Comparison of ENCODE assay signal across 28 mouse cellular contexts in the genomic region with DNA sequence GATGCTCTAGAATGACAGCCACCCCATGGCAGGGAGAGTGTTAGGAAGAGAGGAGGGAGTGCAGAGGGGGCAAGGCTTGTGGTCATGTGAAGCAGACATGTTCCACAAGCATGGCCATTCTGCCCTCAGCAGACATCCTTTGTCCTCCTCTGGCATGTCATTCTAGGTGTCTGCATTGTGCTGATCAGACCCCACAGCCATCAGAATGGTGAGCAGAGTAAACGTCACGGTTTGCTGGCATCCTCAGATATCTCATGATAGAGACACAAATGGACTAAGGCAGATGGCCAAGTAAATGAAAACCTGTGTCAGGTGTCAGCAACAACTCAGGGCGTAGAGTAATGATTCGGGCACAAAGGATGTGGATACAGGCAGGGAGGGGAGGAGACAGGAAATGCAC.
"Had no signal": no experiment of that assay in that cellular context is flagged by ENCODE, and none has a peak within 500 bp of the region (broad histone marks: within the 10 kb centered on the region; RNA-seq: fewer than 3 reads in every experiment).

No protein-coding gene starts in this region.

- H3K36me3 ChIP-seq: embryonic facial prominence, embryonic 10.5 days; embryonic facial prominence, embryonic 12.5 days; embryonic facial prominence, embryonic 13.5 days; embryonic facial prominence, embryonic 15.5 days; forebrain, embryonic 10.5 days; forebrain, embryonic 12.5 days; forebrain, embryonic 15.5 days had no signal

- H3K27ac ChIP-seq: embryonic facial prominence, embryonic 10.5 days; embryonic facial prominence, embryonic 12.5 days; embryonic facial prominence, embryonic 13.5 days; embryonic facial prominence, embryonic 15.5 days; forebrain, embryonic 10.5 days; forebrain, embryonic 12.5 days; forebrain, embryonic 13.5 days; gastrocnemius, adult 2 months; heart, adult 2 months had no signal

- H3K4me3 ChIP-seq: embryonic facial prominence, embryonic 10.5 days; embryonic facial prominence, embryonic 12.5 days; embryonic facial prominence, embryonic 13.5 days; embryonic facial prominence, embryonic 15.5 days; erythroblast, embryonic 14.5 days; forebrain, embryonic 10.5 days; forebrain, embryonic 12.5 days; forebrain, embryonic 13.5 days; forebrain, embryonic 15.5 days; gastrocnemius, adult 2 months; heart, adult 2 months had no signal

- H3K4me1 ChIP-seq: embryonic facial prominence, embryonic 12.5 days; embryonic facial prominence, embryonic 13.5 days; embryonic facial prominence, embryonic 15.5 days; forebrain, embryonic 12.5 days had no signal

- ATAC-seq: forebrain, embryonic 13.5 days; forebrain, embryonic 14.5 days; forebrain, embryonic 15.5 days; forebrain, embryonic 16.5 days; forebrain, postnatal 0 days had no signal

- H3K27me3 ChIP-seq: embryonic facial prominence, embryonic 12.5 days; embryonic facial prominence, embryonic 13.5 days; embryonic facial prominence, embryonic 15.5 days; forebrain, embryonic 12.5 days; forebrain, embryonic 13.5 days; forebrain, embryonic 15.5 days had no signal

- DNase-seq: cerebellum, adult 2 months; cerebellum, adult 8-10 months; cerebellum, adult 9-10 months; cerebellum, adult 9-11 months; cerebellum, postnatal 10 days; cerebellum, postnatal 14 days; cerebellum, postnatal 25 days; cerebellum, postnatal 36 days; embryo, embryonic 11 days; forebrain, postnatal 0 days; gastrocnemius, adult 2 months; gastrocnemius, postnatal 10 days; gastrocnemius, postnatal 14 days; gastrocnemius, postnatal 25 days; gastrocnemius, postnatal 36 days; heart, adult 18-20 months; heart, adult 2 months had no signal

- H3K9ac ChIP-seq: embryonic facial prominence, embryonic 12.5 days; embryonic facial prominence, embryonic 13.5 days; embryonic facial prominence, embryonic 15.5 days; forebrain, embryonic 12.5 days; forebrain, embryonic 13.5 days; forebrain, embryonic 15.5 days; forebrain, postnatal 0 days had no signal

- H3K9me3 ChIP-seq: embryonic facial prominence, embryonic 10.5 days; embryonic facial prominence, embryonic 12.5 days; embryonic facial prominence, embryonic 13.5 days; embryonic facial prominence, embryonic 15.5 days; forebrain, embryonic 10.5 days; forebrain, embryonic 12.5 days; forebrain, embryonic 13.5 days; forebrain, embryonic 15.5 days had no signal

- H3K4me2 ChIP-seq: embryonic facial prominence, embryonic 12.5 days; embryonic facial prominence, embryonic 13.5 days; embryonic facial prominence, embryonic 15.5 days; forebrain, embryonic 12.5 days; forebrain, embryonic 13.5 days; forebrain, embryonic 15.5 days had no signal
